Mouse (Mus musculus) stomach, embryonic 15.5 days (tissue): ENCODE results near the gene Cd59a. TPM values are rescaled to one million over a fixed set of nuclear protein-coding genes. Genes with fewer than 3 reads are reported as not detected.
A peak's percentile ranks its signal among the peaks of the same experiment; 100 is the strongest.
"Not testable (repeated sequence)": the region's sequence is repeated elsewhere in the genome, so short reads cannot be mapped to it uniquely, and the experiment has no call there.

Source experiments
- ATAC-seq: fragments of 200-750 bp; cut with Nextera tagmentation; 2 replicates; pipeline ENCODE4 v1.8.0; 2017; ENCODE audit warnings: low read depth, moderate number of reproducible peaks, moderate TSS enrichment; ENCODE audit not compliant: insufficient read depth, low FRiP score
- H3K27ac ChIP-seq: fragments of 300-500 bp; sonication (generic); 2 replicates; pipeline ENCODE4 v1.5.1; 2015; ENCODE audit warnings: mild to moderate bottlenecking, inconsistent platforms
- H3K27me3 ChIP-seq: fragments of 300-500 bp; sonication (generic); replicated peaks from 2 replicates; pipeline ENCODE4 v1.6.1; 2015; ENCODE audit warnings: inconsistent platforms
- H3K36me3 ChIP-seq: fragments of 300-500 bp; sonication (generic); 2 replicates; pipeline ENCODE4 v1.6.1; 2015; ENCODE audit warnings: inconsistent platforms
- H3K4me1 ChIP-seq: fragments of 300-500 bp; sonication (generic); 2 replicates; pipeline ENCODE4 v1.6.1; 2015; ENCODE audit warnings: inconsistent platforms
- H3K4me2 ChIP-seq: fragments of 300-500 bp; sonication (generic); 2 replicates; pipeline ENCODE4 v1.6.1; 2015; ENCODE audit warnings: mild to moderate bottlenecking, inconsistent platforms
- H3K4me3 ChIP-seq: fragments of 300-500 bp; sonication (generic); replicated peaks from 2 replicates; pipeline ENCODE4 v1.5.1; 2015; ENCODE audit warnings: inconsistent platforms
- H3K9ac ChIP-seq: fragments of 300-500 bp; sonication (generic); 2 replicates; pipeline ENCODE4 v1.6.1; 2015; ENCODE audit warnings: inconsistent platforms
- H3K9me3 ChIP-seq: fragments of 300-500 bp; sonication (generic); 2 replicates; pipeline ENCODE4 v1.6.1; 2016; ENCODE audit warnings: inconsistent platforms
- WGBS: fragments of 180-500 bp; shearing (Covaris S2); methylation state at CpG from one replicate; pipeline ENCODE4 v1.1.7; 2015; 5-methylcytosine and 5-hydroxymethylcytosine counted together
- polyA plus RNA-seq: library from polyadenylated mRNA; unstranded; fragments of >200 nt; fragmentation: Nextera tagmentation; extraction: Ambion mirVana; gene quantifications from 2 replicates; pipeline ENCODE4 v1.2.1, GENCODE M21; 2015

The Cd59a gene
- polyA plus RNA-seq, 1 experiment from 2014 or later = 31.2 TPM

- H3K27me3 ChIP-seq = no peaks in the 10 kb centered on the region
- H3K4me3 ChIP-seq = no peak overlapping the region
- H3K9ac ChIP-seq = no peak overlapping the region
- no peak overlapping the region for H3K27ac ChIP-seq
- ATAC-seq = no peak
- H3K9me3 ChIP-seq = no peaks in the 10 kb centered on the region
- no peaks in the 10 kb centered on the region for H3K36me3 ChIP-seq
- no peaks in the 10 kb centered on the region for H3K4me1 ChIP-seq
- H3K4me2 ChIP-seq = no peak overlapping the region
Measured at GRCm38 (mm10) chr2:104082474-104082873, 13.1 kb upstream of the Cd59a start.

- not testable (repeated sequence) for H3K4me2 ChIP-seq, ATAC-seq, H3K36me3 ChIP-seq, H3K4me1 ChIP-seq, H3K9ac ChIP-seq, H3K27me3 ChIP-seq, H3K4me3 ChIP-seq, H3K9me3 ChIP-seq, H3K27ac ChIP-seq
Measured at GRCm38 (mm10) chr2:104084027-104084426, 11.6 kb upstream of the Cd59a start.

GRCm38 (mm10) chr2:104087562-104087961 lies 8.0 kb upstream of the Cd59a start:
- ATAC-seq, H3K9ac ChIP-seq, H3K4me3 ChIP-seq, H3K4me1 ChIP-seq, H3K36me3 ChIP-seq, H3K4me2 ChIP-seq, H3K9me3 ChIP-seq, H3K27ac ChIP-seq, H3K27me3 ChIP-seq: not testable (repeated sequence)
- WGBS = 69% methylated on average over 1 of the region's 1 CpGs

GRCm38 (mm10) chr2:104093305-104093704 lies 2.3 kb upstream of the Cd59a start:
- Histone ChIP-seq H3K27ac (no peak overlapping the region), H3K9me3 (no peaks in the 10 kb centered on the region), H3K9ac (no peak overlapping the region), H3K4me3 (no peak overlapping the region), H3K4me1 (peaks cover 8% of the 10 kb centered on the region; the same call in 1 of the 2 replicates), H3K27me3 (no peaks in the 10 kb centered on the region), H3K36me3 (no peaks in the 10 kb centered on the region), H3K4me2 (no peak overlapping the region)
- no peak for ATAC-seq
- 77% methylated on average over 2 of the region's 2 CpGs for WGBS

GRCm38 (mm10) chr2:104096256-104096655 lies 655 bp downstream of the Cd59a start:
- H3K4me1 ChIP-seq = peaks cover 8% of the 10 kb centered on the region; the same call in 1 of the 2 replicates
- 39% methylated on average over 10 of the region's 10 CpGs for WGBS
- peak overlapping the region; percentile 78 for H3K27ac ChIP-seq
- peak overlapping the region; percentile 53 for H3K4me3 ChIP-seq
- H3K9ac ChIP-seq = peak overlapping the region; percentile 40; the same call in 1 of the 2 replicates
- no peak for ATAC-seq
- H3K9me3 ChIP-seq = no peaks in the 10 kb centered on the region
- H3K36me3 ChIP-seq = no peaks in the 10 kb centered on the region
- H3K27me3 ChIP-seq = no peaks in the 10 kb centered on the region
- H3K4me2 ChIP-seq = peak overlapping the region; percentile 74

GRCm38 (mm10) chr2:104096796-104097195 lies 1.2 kb downstream of the Cd59a start:
- not testable (repeated sequence) for H3K27me3 ChIP-seq, H3K4me2 ChIP-seq, H3K9ac ChIP-seq, H3K36me3 ChIP-seq, H3K4me1 ChIP-seq, H3K4me3 ChIP-seq, H3K27ac ChIP-seq, ATAC-seq, H3K9me3 ChIP-seq
- 78% methylated on average over 1 of the region's 1 CpGs for WGBS

GRCm38 (mm10) chr2:104097396-104097795 lies 1.8 kb downstream of the Cd59a start:
- 95% methylated on average over 4 of the region's 4 CpGs for WGBS
- H3K4me3 ChIP-seq, H3K4me1 ChIP-seq, H3K9ac ChIP-seq, H3K27me3 ChIP-seq, H3K4me2 ChIP-seq, H3K36me3 ChIP-seq, H3K27ac ChIP-seq, ATAC-seq, H3K9me3 ChIP-seq: not testable (repeated sequence)

GRCm38 (mm10) chr2:104098529-104099230 lies 3.1 kb downstream of the Cd59a start:
- peak; percentile 79 for ATAC-seq
- Histone ChIP-seq H3K4me2 (no peak overlapping the region), H3K9me3 (no peaks in the 10 kb centered on the region), H3K36me3 (no peaks in the 10 kb centered on the region), H3K27ac (no peak overlapping the region), H3K27me3 (no peaks in the 10 kb centered on the region), H3K9ac (no peak overlapping the region), H3K4me3 (no peak overlapping the region), H3K4me1 (peaks cover 8% of the 10 kb centered on the region; the same call in 1 of the 2 replicates)
- WGBS = 26% methylated on average over 3 of the region's 3 CpGs

- no peaks in the 10 kb centered on the region for H3K27me3 ChIP-seq
- H3K9me3 ChIP-seq = no peaks in the 10 kb centered on the region
- WGBS = 87% methylated on average over 2 of the region's 2 CpGs
- H3K27ac ChIP-seq = no peak overlapping the region
- H3K9ac ChIP-seq = no peak overlapping the region
- no peak for ATAC-seq
- 0 out of 2 replicates have a peak, but pooled peaks cover under 1% of the 10 kb centered on the region for H3K36me3 ChIP-seq
- peaks cover 8% of the 10 kb centered on the region; the same call in 1 of the 2 replicates for H3K4me1 ChIP-seq
- no peak overlapping the region for H3K4me3 ChIP-seq
- no peak overlapping the region for H3K4me2 ChIP-seq
Measured at GRCm38 (mm10) chr2:104099231-104099585, 3.6 kb downstream of the Cd59a start.

GRCm38 (mm10) chr2:104099946-104100345 lies 4.3 kb downstream of the Cd59a start:
- no peaks in the 10 kb centered on the region for H3K27me3 ChIP-seq
- H3K9me3 ChIP-seq = no peaks in the 10 kb centered on the region
- 51% methylated on average over 1 of the region's 1 CpGs for WGBS
- H3K4me1 ChIP-seq = peaks cover 8% of the 10 kb centered on the region; the same call in 1 of the 2 replicates
- ATAC-seq = no peak
- no peak overlapping the region for H3K9ac ChIP-seq
- no peak overlapping the region for H3K4me3 ChIP-seq
- H3K4me2 ChIP-seq = no peak overlapping the region
- 0 out of 2 replicates have a peak, but pooled peaks cover 5% of the 10 kb centered on the region for H3K36me3 ChIP-seq
- H3K27ac ChIP-seq = no peak overlapping the region

- Histone ChIP-seq H3K9me3 (no peaks in the 10 kb centered on the region), H3K9ac (no peak overlapping the region), H3K27me3 (no peaks in the 10 kb centered on the region), H3K27ac (no peak overlapping the region), H3K4me2 (no peak overlapping the region), H3K4me1 (0 out of 2 replicates have a peak, but pooled peaks cover 2% of the 10 kb centered on the region), H3K36me3 (0 out of 2 replicates have a peak, but pooled peaks cover 5% of the 10 kb centered on the region), H3K4me3 (no peak overlapping the region)
- ATAC-seq = no peak
- 87% methylated on average over 6 of the region's 6 CpGs for WGBS
Measured at GRCm38 (mm10) chr2:104104800-104105199, 9.2 kb downstream of the Cd59a start.

- not testable (repeated sequence) for H3K9ac ChIP-seq, ATAC-seq, H3K9me3 ChIP-seq, H3K4me3 ChIP-seq, H3K4me1 ChIP-seq, H3K27ac ChIP-seq, H3K4me2 ChIP-seq, H3K27me3 ChIP-seq, H3K36me3 ChIP-seq
- 85% methylated on average over 2 of the region's 2 CpGs for WGBS
Measured at GRCm38 (mm10) chr2:104109021-104109420, 13.4 kb downstream of the Cd59a start.
